Mouse (Mus musculus) adrenal gland, adult 8-10 months (tissue): Measurements from ENCODE around the gene Arid3a. TPM values are rescaled to one million over a fixed set of nuclear protein-coding genes. Genes with fewer than 3 reads are reported as not detected.
A peak's percentile ranks its signal among the peaks of the same experiment; 100 is the strongest.

Experiments
- DNase-seq: peaks from one replicate; pipeline ENCODE4 v3.0.0; 2022
- total RNA-seq, 4 experiments: library from RNA; stranded (reverse); gene quantifications; 2 replicates each; pipeline ENCODE4 v1.2.4; 2022

Gene Arid3a
- total RNA-seq, 4 experiments from 2014 or later: 5.3 to 9.8 (median 7.5) TPM

- no peak for DNase-seq
Measured at GRCm38 (mm10) chr10:79997034-79997760, 70.4 kb downstream of the Arid3a start.

- no peak for DNase-seq
Measured at GRCm38 (mm10) chr10:79997819-79998218, 71.0 kb downstream of the Arid3a start.

GRCm38 (mm10) chr10:80001945-80002344 is 75.1 kb downstream of the Arid3a start:
- no peak for DNase-seq

- DNase-seq: no peak
Measured at GRCm38 (mm10) chr10:80002829-80003228, 76.0 kb downstream of the Arid3a start.

- DNase-seq: no peak
Measured at GRCm38 (mm10) chr10:80003374-80004232, 76.8 kb downstream of the Arid3a start.

- DNase-seq: peak; percentile 84
Measured at GRCm38 (mm10) chr10:80004233-80004705, 77.4 kb downstream of the Arid3a start.

Other genes with a start within 250 kb of the Arid3a start
- 10 to 100 TPM; 50.9 to 77.7 (median 69.2) TPM for gene Cdc34, start 244.8 kb upstream of the Arid3a start, total RNA-seq
- gene Gzmm, start 238.0 kb upstream of the Arid3a start, total RNA-seq: 1 to 10 TPM; 1.2 to 2.2 (median 1.7) TPM
- gene Bsg, start 222.6 kb upstream of the Arid3a start, total RNA-seq: 100 to 1,000 TPM; 578 to 598 (median 581) TPM
- gene Hcn2, start 210.4 kb upstream of the Arid3a start, total RNA-seq: 10 to 100 TPM in 2 of 4 experiments, 1 to 10 TPM in 2; 8.1 to 10.9 (median 10.3) TPM
- 10 to 100 TPM; 58.5 to 79.0 (median 70.8) TPM for gene Polrmt, start 180.5 kb upstream of the Arid3a start, total RNA-seq
- gene Fgf22, start 172.0 kb upstream of the Arid3a start, total RNA-seq: 1 to 10 TPM in 2 of 4 experiments, under 1 TPM in 1, not detected in 1; 0.38 to 1.2 (median 1.1) TPM
- 10 to 100 TPM; 45.2 to 61.9 (median 50.8) TPM for gene Rnf126, start 160.1 kb upstream of the Arid3a start, total RNA-seq
- gene Fstl3, start 149.8 kb upstream of the Arid3a start, total RNA-seq: 10 to 100 TPM in 2 of 4 experiments, 1 to 10 TPM in 2; 8.8 to 55.0 (median 26.2) TPM
- under 1 TPM in 2 of 4 experiments, not detected in 2; 0.13 to 0.38 TPM for gene Prss57, start 136.1 kb upstream of the Arid3a start, total RNA-seq
- gene Palm, start 133.5 kb upstream of the Arid3a start, total RNA-seq: 100 to 1,000 TPM in 2 of 4 experiments, 10 to 100 TPM in 2; 72.7 to 123 (median 96.1) TPM
- gene Misp, start 106.1 kb upstream of the Arid3a start, total RNA-seq: under 1 TPM; 0.64 to 0.95 (median 0.70) TPM
- 100 to 1,000 TPM; 249 to 275 (median 255) TPM for gene Ptbp1, start 72.6 kb upstream of the Arid3a start, total RNA-seq
- gene Prtn3, start 52.6 kb upstream of the Arid3a start, total RNA-seq: under 1 TPM in 1 of 4 experiments, not detected in 3; 0.35 TPM
- gene Plppr3, start 52.4 kb upstream of the Arid3a start, total RNA-seq: 1 to 10 TPM; 1.7 to 4.3 (median 3.0) TPM
- gene Elane, start 40.8 kb upstream of the Arid3a start, total RNA-seq: not detected
- gene Cfd, start 36.2 kb upstream of the Arid3a start, total RNA-seq: 1,000 to 10,000 TPM in 2 of 4 experiments, 100 to 1,000 TPM in 2; 123 to 1,857 (median 821) TPM
- 10 to 100 TPM; 50.9 to 60.7 (median 57.8) TPM for gene Med16, start 18.1 kb upstream of the Arid3a start, total RNA-seq
- not detected for gene Gm26602, start 16.2 kb upstream of the Arid3a start, total RNA-seq
- gene Kiss1r, start 10.1 kb upstream of the Arid3a start, total RNA-seq: 1 to 10 TPM; 1.1 to 5.6 (median 4.0) TPM
- gene R3hdm4, start 5.8 kb upstream of the Arid3a start, total RNA-seq: 100 to 1,000 TPM in 3 of 4 experiments, 10 to 100 TPM in 1; 99.4 to 132 (median 112) TPM
- gene Wdr18, start 33.1 kb downstream of the Arid3a start, total RNA-seq: 10 to 100 TPM; 31.7 to 43.0 (median 36.6) TPM
- 1 to 10 TPM in 1 of 4 experiments, under 1 TPM in 1, not detected in 2; 0.83 to 1.4 TPM for gene Grin3b, start 43.7 kb downstream of the Arid3a start, total RNA-seq
- 100 to 1,000 TPM; 132 to 155 (median 141) TPM for gene Tmem259, start 57.3 kb downstream of the Arid3a start, total RNA-seq
- 10 to 100 TPM; 23.9 to 36.3 (median 30.0) TPM for gene Cnn2, start 61.5 kb downstream of the Arid3a start, total RNA-seq
- gene Abca7, start 69.5 kb downstream of the Arid3a start, total RNA-seq: 10 to 100 TPM; 21.6 to 35.5 (median 27.8) TPM
- 10 to 100 TPM in 2 of 4 experiments, 1 to 10 TPM in 2; 6.4 to 10.6 (median 8.5) TPM for gene Arhgap45, start 89.6 kb downstream of the Arid3a start, total RNA-seq
- gene Polr2e, start 112.8 kb downstream of the Arid3a start, total RNA-seq: 100 to 1,000 TPM in 1 of 4 experiments, 10 to 100 TPM in 3; 79.1 to 104 (median 94.4) TPM
- 100 to 1,000 TPM; 697 to 776 (median 769) TPM for gene Gpx4, start 120.1 kb downstream of the Arid3a start, total RNA-seq
- 10 to 100 TPM; 27.4 to 54.8 (median 45.1) TPM for gene Sbno2, start 178.5 kb downstream of the Arid3a start, total RNA-seq
- gene Stk11, start 188.8 kb downstream of the Arid3a start, total RNA-seq: 100 to 1,000 TPM; 127 to 146 (median 143) TPM
- 100 to 1,000 TPM; 380 to 452 (median 425) TPM for gene Atp5d, start 211.6 kb downstream of the Arid3a start, total RNA-seq
- 10 to 100 TPM; 58.4 to 92.4 (median 81.9) TPM for gene Cbarp, start 213.8 kb downstream of the Arid3a start, total RNA-seq
- 100 to 1,000 TPM in 1 of 4 experiments, 10 to 100 TPM in 3; 56.4 to 145 (median 90.1) TPM for gene Midn, start 221.2 kb downstream of the Arid3a start, total RNA-seq
- gene Cirbp, start 238.9 kb downstream of the Arid3a start, total RNA-seq: 100 to 1,000 TPM in 3 of 4 experiments, 10 to 100 TPM in 1; 44.2 to 234 (median 162) TPM
- 10 to 100 TPM; 18.1 to 22.1 (median 21.7) TPM for gene 1600002K03Rik, start 245.9 kb downstream of the Arid3a start, total RNA-seq